Mouse (Mus musculus) E14TG2a.4 (cell line): ENCODE measurements at regions not wholly inside any gene's neighbourhood (a gene's known extent, or its start where the extent isn't known, plus 50 kb on each side); places are given as distances from the start of the nearest gene placed in this dataset.

Experiments
- CTCF ChIP-seq: conservative IDR thresholded peaks from 2 replicates; pipeline ENCODE4 v1.5.1; 2014; ENCODE audit warnings: low read length
- NANOG ChIP-seq: IDR thresholded peaks from 2 replicates; pipeline ENCODE4 v1.6.1; 2014; ENCODE audit warnings: borderline replicate concordance, low read length, mixed read lengths

GRCm38 (mm10) chr14:54099360-54099759 lies 154.5 kb downstream of the Dad1 start:
- TF ChIP-seq CTCF (no peak), NANOG (no peak)
